Mouse (Mus musculus): ENCODE measurements at regions not wholly inside any gene's neighbourhood (a gene's known extent, or its start where the extent isn't known, plus 50 kb on each side); places are given as distances from the start of the nearest gene placed in this dataset.

- Histone ChIP-seq H3K36me3 (replicated peaks) (no peaks in the 10 kb centered on the region), H3K4me1 (ENCODE audit: insufficient read depth, low read depth, low read length) (peaks cover 10% of the 10 kb centered on the region; the same call in 1 of the 2 replicates), H3K27me3 (ENCODE audit: insufficient read depth, low read length) (peaks cover 50% of the 10 kb centered on the region), H3K4me3 (ENCODE audit: low read depth, low read length) (no peak overlapping the region), H3K9me3 (replicated peaks) (no peaks in the 10 kb centered on the region)
- ATAC-seq (ENCODE audit: extremely low read depth, insufficient number of reproducible peaks, low FRiP score, poor library complexity, severe bottlenecking) (no peak), DNase-seq (ENCODE audit: low spot score) (no peak)
- no peak for TF ChIP-seq TAL1 (conservative IDR thresholded peaks at IDR 0.05; ENCODE audit: low read depth, low read length)
- TF ChIP-seq POLR2AphosphoS5 (IDR thresholded peaks at IDR 0.05; ENCODE audit: insufficient replicate concordance, low read depth, low read length): no peak
- TF ChIP-seq GATA2 (IDR thresholded peaks at IDR 0.05; ENCODE audit: borderline replicate concordance, low read depth, low read length): no peak
- no peak for TF ChIP-seq GATA1 (IDR thresholded peaks at IDR 0.05; ENCODE audit: borderline replicate concordance, low read length)
- TF ChIP-seq CTCF (IDR thresholded peaks at IDR 0.05; ENCODE audit: low read depth, low read length): no peak
These were observed 50.6 kb upstream of the Hnrnpa3 start for GRCm38 (mm10) chr2:75608482-75608881.

GRCm38 (mm10) chr2:75609150-75609946 lies 49.7 kb upstream of the Hnrnpa3 start:
- TF ChIP-seq GATA2 (IDR thresholded peaks at IDR 0.05; ENCODE audit: borderline replicate concordance, low read depth, low read length) (no peak), CTCF (IDR thresholded peaks at IDR 0.05; ENCODE audit: low read depth, low read length) (no peak), POLR2AphosphoS5 (IDR thresholded peaks at IDR 0.05; ENCODE audit: insufficient replicate concordance, low read depth, low read length) (no peak), TAL1 (conservative IDR thresholded peaks at IDR 0.05; ENCODE audit: low read depth, low read length) (no peak), GATA1 (IDR thresholded peaks at IDR 0.05; ENCODE audit: borderline replicate concordance, low read length) (no peak)
- Histone ChIP-seq H3K9me3 (replicated peaks) (no peaks in the 10 kb centered on the region), H3K4me3 (ENCODE audit: low read depth, low read length) (no peak overlapping the region), H3K36me3 (replicated peaks) (no peaks in the 10 kb centered on the region), H3K27me3 (ENCODE audit: insufficient read depth, low read length) (peaks cover 52% of the 10 kb centered on the region), H3K4me1 (ENCODE audit: insufficient read depth, low read depth, low read length) (peaks cover 8% of the 10 kb centered on the region; the same call in 1 of the 2 replicates)
- DNase-seq (ENCODE audit: low spot score) (no peak), ATAC-seq (ENCODE audit: extremely low read depth, insufficient number of reproducible peaks, low FRiP score, poor library complexity, severe bottlenecking) (no peak)

Data from G1E (cell line).